Mouse (Mus musculus) midbrain, embryonic 12.5 days (tissue): ENCODE data around the gene Gm5431. TPM values are rescaled to one million over a fixed set of nuclear protein-coding genes. Genes with fewer than 3 reads are reported as not detected.
"Not testable (repeated sequence)": the region's sequence is repeated elsewhere in the genome, so short reads cannot be mapped to it uniquely, and the experiment has no call there.

Experiments used
- ATAC-seq: fragments of 200-750 bp; cut with Nextera tagmentation; 2 replicates; pipeline ENCODE4 v1.8.0; 2017; ENCODE audit warnings: low read depth, moderate TSS enrichment, moderate library complexity; ENCODE audit not compliant: low FRiP score
- H3K27ac ChIP-seq: fragments of 300-500 bp; sonication (generic); replicated peaks from 2 replicates; pipeline ENCODE4 v1.5.1; 2016; ENCODE audit warnings: mild to moderate bottlenecking
- H3K27me3 ChIP-seq: fragments of 300-500 bp; sonication (generic); 2 replicates; pipeline ENCODE4 v1.6.1; 2016; ENCODE audit warnings: mild to moderate bottlenecking
- H3K36me3 ChIP-seq: fragments of 300-500 bp; sonication (generic); 2 replicates; pipeline ENCODE4 v1.6.1; 2016
- H3K4me1 ChIP-seq: fragments of 300-500 bp; sonication (generic); 2 replicates; pipeline ENCODE4 v1.6.1; 2016
- H3K4me2 ChIP-seq: fragments of 300-500 bp; sonication (generic); replicated peaks from 2 replicates; pipeline ENCODE4 v1.6.1; 2016; ENCODE audit warnings: mild to moderate bottlenecking, moderate library complexity
- H3K4me3 ChIP-seq: fragments of 300-500 bp; sonication (generic); 2 replicates; pipeline ENCODE4 v1.5.1; 2016; ENCODE audit warnings: mild to moderate bottlenecking
- H3K9ac ChIP-seq: fragments of 300-500 bp; sonication (generic); replicated peaks from 2 replicates; pipeline ENCODE4 v1.6.1; 2016; ENCODE audit warnings: mild to moderate bottlenecking, moderate library complexity
- H3K9me3 ChIP-seq: fragments of 300-500 bp; sonication (generic); 2 replicates; pipeline ENCODE4 v1.6.1; 2016; ENCODE audit warnings: mild to moderate bottlenecking
- WGBS: fragments of 180-500 bp; shearing (Covaris S2); methylation state at CpG from one replicate; pipeline ENCODE4 v1.1.7; 2016; 5-methylcytosine and 5-hydroxymethylcytosine counted together
- polyA plus RNA-seq: library from polyadenylated mRNA; unstranded; fragments of >200 nt; fragmentation: Nextera tagmentation; extraction: Ambion mirVana; gene quantifications from 2 replicates; pipeline ENCODE4 v1.2.1, GENCODE M21; 2016

The Gm5431 gene
- polyA plus RNA-seq, 1 experiment from 2014 or later, result 0.18 TPM

- H3K27ac ChIP-seq, H3K27me3 ChIP-seq, H3K9ac ChIP-seq, H3K4me1 ChIP-seq, H3K4me2 ChIP-seq, H3K4me3 ChIP-seq, H3K36me3 ChIP-seq, ATAC-seq, H3K9me3 ChIP-seq: not testable (repeated sequence)
- WGBS, result 76% methylated on average over 6 of the region's 6 CpGs
Measured at GRCm38 (mm10) chr11:48900654-48901566, 1.1 kb downstream of the Gm5431 start.

DNA sequence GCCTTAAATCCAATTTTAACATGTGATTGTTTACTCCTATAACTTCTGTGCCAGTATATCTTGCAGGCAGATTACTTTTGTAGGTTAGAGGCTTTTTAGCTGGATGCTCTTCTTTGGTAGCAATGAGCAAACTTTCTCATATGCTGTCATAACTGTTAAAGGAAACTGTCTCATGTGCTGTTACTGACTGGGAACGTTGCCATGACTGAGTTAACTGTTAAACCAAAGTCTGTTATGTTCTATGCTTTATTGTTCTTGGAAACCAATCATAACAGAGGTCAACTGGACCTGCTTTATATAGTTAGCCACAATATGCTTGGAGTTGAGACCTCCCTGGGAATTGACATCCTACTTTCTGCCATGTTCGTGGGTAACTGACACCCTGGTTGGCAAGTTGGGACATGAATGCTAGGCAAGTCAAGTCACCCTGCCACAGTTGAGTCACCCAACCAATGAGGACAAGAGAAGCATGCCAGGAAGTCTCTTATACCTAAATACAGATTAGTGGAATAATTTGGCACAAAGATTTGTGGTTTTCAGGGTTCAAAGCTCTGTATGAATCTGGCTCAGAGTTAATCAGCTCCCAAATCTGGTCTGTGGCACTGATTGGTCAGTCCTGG, 3.1 kb downstream of the Gm5431 start:
- no peaks in the 10 kb centered on the region for H3K4me1 ChIP-seq
- no peaks in the 10 kb centered on the region for H3K9me3 ChIP-seq
- no peaks in the 10 kb centered on the region for H3K27me3 ChIP-seq
- no peak overlapping the region for H3K4me3 ChIP-seq
- no peaks in the 10 kb centered on the region for H3K36me3 ChIP-seq
- 80% methylated on average over 2 of the region's 2 CpGs for WGBS
- no peak overlapping the region for H3K9ac ChIP-seq
- no peak overlapping the region for H3K4me2 ChIP-seq
- ATAC-seq, result no peak
- no peak overlapping the region for H3K27ac ChIP-seq

DNA sequence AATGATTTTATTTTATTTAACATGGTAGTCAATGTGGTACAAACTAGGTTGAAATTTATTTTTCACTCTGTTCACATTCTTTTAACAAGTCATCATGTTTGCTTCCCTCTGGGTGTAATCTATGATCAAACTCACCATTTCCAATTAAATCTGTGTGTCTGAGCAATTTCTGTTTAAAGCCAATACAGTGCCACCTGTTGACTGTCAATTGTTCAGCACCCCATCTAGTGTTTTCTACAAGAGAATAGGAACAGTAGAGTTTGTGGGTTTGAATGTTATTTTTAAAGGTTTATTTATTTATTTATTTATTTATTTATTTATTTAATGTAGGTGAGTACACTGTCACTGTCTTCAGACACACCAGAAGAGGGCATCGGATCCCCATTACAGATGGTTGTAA, 25.3 kb downstream of the Gm5431 start:
- 82% methylated on average over 1 of the region's 1 CpGs for WGBS
- no peak overlapping the region for H3K9ac ChIP-seq
- H3K27me3 ChIP-seq, result peaks cover 14% of the 10 kb centered on the region; the same call in 1 of the 2 replicates
- H3K27ac ChIP-seq, result no peak overlapping the region
- H3K4me2 ChIP-seq, result no peak overlapping the region
- 0 out of 2 replicates have a peak, but pooled peaks cover 6% of the 10 kb centered on the region for H3K4me1 ChIP-seq
- H3K4me3 ChIP-seq, result no peak overlapping the region
- no peaks in the 10 kb centered on the region for H3K36me3 ChIP-seq
- no peak for ATAC-seq
- H3K9me3 ChIP-seq, result no peaks in the 10 kb centered on the region

DNA sequence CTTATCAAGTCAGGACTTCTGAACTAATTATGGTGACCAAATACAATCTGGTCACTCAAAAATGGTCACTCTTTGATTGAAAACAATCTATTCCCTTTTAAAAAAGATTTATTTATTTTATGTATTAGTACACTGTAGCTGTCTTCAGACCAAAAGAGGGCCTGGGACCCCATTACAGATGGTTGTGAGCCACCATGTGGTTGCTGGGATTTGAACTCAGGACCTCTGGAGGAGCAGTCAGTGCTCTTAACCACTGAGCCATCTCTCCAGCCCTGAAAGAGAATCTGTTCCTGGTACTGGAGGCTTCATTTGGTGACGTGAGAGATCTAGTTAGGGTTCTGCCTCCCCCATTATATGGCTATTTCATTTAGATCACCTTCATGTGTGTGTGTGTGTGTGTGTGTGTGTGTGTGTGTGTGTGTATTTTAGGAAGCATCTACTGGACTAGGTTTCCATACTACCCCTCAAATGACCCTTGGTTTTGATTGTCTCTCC, 26.6 kb downstream of the Gm5431 start:
- not testable (repeated sequence) for H3K27ac ChIP-seq, H3K36me3 ChIP-seq, H3K4me3 ChIP-seq, H3K4me2 ChIP-seq, H3K9ac ChIP-seq, H3K9me3 ChIP-seq, ATAC-seq
- Histone ChIP-seq H3K4me1 (peaks cover 12% of the 10 kb centered on the region; the same call in 1 of the 2 replicates), H3K27me3 (peaks cover 20% of the 10 kb centered on the region; the same call in 1 of the 2 replicates)
- 47% methylated on average over 1 of the region's 1 CpGs for WGBS

DNA sequence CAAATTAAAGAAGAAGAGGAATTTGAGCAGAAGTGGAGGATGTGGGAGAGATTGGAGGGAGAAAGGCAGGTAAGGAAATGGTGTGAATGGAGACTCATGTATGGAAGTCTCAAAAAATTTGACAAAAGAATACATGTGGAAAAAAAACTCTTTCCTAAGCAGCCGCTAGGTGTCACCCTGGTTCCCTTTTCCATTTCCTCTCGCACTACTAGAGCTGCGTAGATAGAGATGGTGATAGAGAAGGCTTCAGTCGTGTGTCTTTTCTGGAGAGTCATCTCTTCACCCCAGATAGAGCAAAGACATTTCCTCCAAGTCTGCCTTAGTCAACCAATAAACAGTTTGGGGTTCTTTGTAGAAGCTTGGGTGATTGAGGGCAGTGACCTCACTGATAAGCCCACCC, 27.5 kb downstream of the Gm5431 start:
- H3K9ac ChIP-seq, result no peak overlapping the region
- no peaks in the 10 kb centered on the region for H3K9me3 ChIP-seq
- 2% methylated on average over 4 of the region's 4 CpGs for WGBS
- no peak overlapping the region for H3K4me2 ChIP-seq
- peaks cover 12% of the 10 kb centered on the region; the same call in 1 of the 2 replicates for H3K4me1 ChIP-seq
- H3K27ac ChIP-seq, result no peak overlapping the region
- no peaks in the 10 kb centered on the region for H3K36me3 ChIP-seq
- no peak overlapping the region for H3K4me3 ChIP-seq
- peaks cover 26% of the 10 kb centered on the region; the same call in 1 of the 2 replicates for H3K27me3 ChIP-seq
- ATAC-seq, result peak; percentile 59; the same call in 1 of the 2 replicates

- ATAC-seq, result no peak
- H3K27ac ChIP-seq, result no peak overlapping the region
- H3K9me3 ChIP-seq, result no peaks in the 10 kb centered on the region
- 69% methylated on average over 10 of the region's 10 CpGs for WGBS
- H3K4me2 ChIP-seq, result no peak overlapping the region
- H3K4me1 ChIP-seq, result peaks cover 12% of the 10 kb centered on the region; the same call in 1 of the 2 replicates
- H3K9ac ChIP-seq, result no peak overlapping the region
- peaks cover 26% of the 10 kb centered on the region; the same call in 1 of the 2 replicates for H3K27me3 ChIP-seq
- H3K4me3 ChIP-seq, result no peak overlapping the region
- H3K36me3 ChIP-seq, result no peaks in the 10 kb centered on the region
Measured at GRCm38 (mm10) chr11:48873591-48874290, 28.3 kb downstream of the Gm5431 start.

DNA sequence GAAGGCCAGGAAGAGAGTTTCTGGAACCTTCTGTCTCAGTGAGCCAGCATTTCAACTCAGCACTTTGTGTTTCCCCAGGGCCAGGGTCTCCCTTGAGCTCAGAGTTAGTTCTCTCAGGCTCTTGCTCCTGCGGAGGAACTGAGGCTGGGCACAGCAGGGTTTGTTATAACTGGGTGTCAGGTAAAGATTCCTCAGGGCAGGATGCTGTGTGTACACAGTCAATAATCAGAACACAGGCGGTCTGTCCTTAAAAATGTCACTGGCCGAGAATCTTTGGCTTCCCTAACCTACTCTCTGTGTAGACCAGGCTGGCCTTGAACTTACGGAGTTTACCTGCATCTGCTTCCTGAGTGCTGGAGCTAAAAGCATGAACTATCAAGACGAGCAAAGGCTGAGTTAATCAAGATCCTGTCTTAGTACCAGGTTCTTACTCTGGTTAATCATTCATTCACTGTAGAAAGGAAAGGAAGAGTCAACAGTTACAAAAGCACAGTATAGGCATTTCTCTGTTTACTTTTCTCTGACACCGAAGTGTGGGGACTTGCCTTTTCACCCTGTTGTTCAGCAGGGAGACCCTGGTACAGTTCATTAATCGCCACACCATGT, 29.2 kb downstream of the Gm5431 start:
- Histone ChIP-seq H3K4me1 (peaks cover 12% of the 10 kb centered on the region; the same call in 1 of the 2 replicates), H3K4me3 (no peak overlapping the region), H3K27ac (no peak overlapping the region), H3K27me3 (peaks cover 26% of the 10 kb centered on the region; the same call in 1 of the 2 replicates), H3K4me2 (no peak overlapping the region), H3K9me3 (no peaks in the 10 kb centered on the region), H3K9ac (no peak overlapping the region), H3K36me3 (no peaks in the 10 kb centered on the region)
- no peak for ATAC-seq
- WGBS, result 84% methylated on average over 7 of the region's 7 CpGs

- peaks cover 12% of the 10 kb centered on the region; the same call in 1 of the 2 replicates for H3K4me1 ChIP-seq
- peak; percentile 14; the same call in 1 of the 2 replicates for ATAC-seq
- H3K4me2 ChIP-seq, result peak overlapping the region; percentile 68
- H3K9me3 ChIP-seq, result no peaks in the 10 kb centered on the region
- H3K4me3 ChIP-seq, result peak overlapping the region; percentile 41
- 12% methylated on average over 17 of the region's 17 CpGs for WGBS
- H3K36me3 ChIP-seq, result no peaks in the 10 kb centered on the region
- peaks cover 26% of the 10 kb centered on the region; the same call in 1 of the 2 replicates for H3K27me3 ChIP-seq
- peak overlapping the region; percentile 53 for H3K9ac ChIP-seq
- H3K27ac ChIP-seq, result no peak overlapping the region
Measured at GRCm38 (mm10) chr11:48871817-48872541, 30.0 kb downstream of the Gm5431 start.

GRCm38 (mm10) chr11:48871201-48871772, 30.7 kb downstream of the Gm5431 start, which contains the start of gene Irgm1:
Gene Irgm1 (minus strand): TSS chr11:48871683.
- peak within 1 kb of the TSS; percentile 41 for H3K4me3 ChIP-seq
- no peak within 1 kb of the TSS for H3K27ac ChIP-seq
- WGBS, result under 1% methylated on average over 19 of the region's 19 CpGs

GRCm38 (mm10) chr11:48870781-48871180, 31.2 kb downstream of the Gm5431 start:
- H3K36me3 ChIP-seq, result no peaks in the 10 kb centered on the region
- H3K27ac ChIP-seq, result no peak overlapping the region
- H3K27me3 ChIP-seq, result peaks cover 26% of the 10 kb centered on the region; the same call in 1 of the 2 replicates
- H3K9me3 ChIP-seq, result no peaks in the 10 kb centered on the region
- H3K4me3 ChIP-seq, result peak overlapping the region; percentile 41
- no peak for ATAC-seq
- peak overlapping the region; percentile 68 for H3K4me2 ChIP-seq
- peak overlapping the region; percentile 53; the same call in 1 of the 2 replicates for H3K9ac ChIP-seq
- peaks cover 12% of the 10 kb centered on the region; the same call in 1 of the 2 replicates for H3K4me1 ChIP-seq
- WGBS, result 39% methylated on average over 7 of the region's 7 CpGs

More at GRCm38 (mm10) chr11:48871201-48871772, 30.7 kb downstream of the Gm5431 start, which contains the start of gene Irgm1:
- peaks cover 26% of the 10 kb centered on the region; the same call in 1 of the 2 replicates for H3K27me3 ChIP-seq
- no peaks in the 10 kb centered on the region for H3K36me3 ChIP-seq
- H3K9me3 ChIP-seq, result no peaks in the 10 kb centered on the region
- H3K4me2 ChIP-seq, result peak within 1 kb of the TSS; percentile 68
- peak within 1 kb of the TSS; percentile 53 for H3K9ac ChIP-seq
- ATAC-seq, result peak; percentile 71
- H3K4me1 ChIP-seq, result peaks cover 12% of the 10 kb centered on the region; the same call in 1 of the 2 replicates
